Comparison of ENCODE assay signal across 9 mouse cellular contexts in genomic region chr2:24357642-24358041, GRCm38 (mm10). TPM values are rescaled to one million over a fixed set of nuclear protein-coding genes. Genes with fewer than 3 reads are reported as not detected.
DNase-seq lines count a peak whose midpoint lies in the region; ATAC-seq and TF ChIP-seq lines count a peak whose summit lies in the region.
"Had no signal": no experiment of that assay in that cellular context is flagged by ENCODE, and none has a peak within 500 bp of the region (broad histone marks: within the 10 kb centered on the region; RNA-seq: fewer than 3 reads in every experiment).

No protein-coding gene starts in this region.

- H3K4me3 ChIP-seq in liver, adult 2 months (ENCODE audit: insufficient read depth, low read depth, low read length): no peak overlapping the region
- no peak overlapping the region for H3K4me3 ChIP-seq in limb, embryonic 14.5 days (replicated peaks; ENCODE audit: low read length)
- H3K4me3 ChIP-seq: limb, embryonic 15.5 days had no signal

- ATAC-seq in limb, embryonic 14.5 days (ENCODE audit: low FRiP score, low read depth): no peak

- no peak overlapping the region for H3K27ac ChIP-seq in liver, adult 2 months (replicated peaks; ENCODE audit: insufficient read depth, low read depth, low read length)
- H3K27ac ChIP-seq in limb, embryonic 14.5 days (replicated peaks; ENCODE audit: low read depth, low read length): no peak overlapping the region
- H3K27ac ChIP-seq: limb, embryonic 15.5 days had no signal

- no peak overlapping the region for H3K9ac ChIP-seq in liver, adult 2 months (ENCODE audit: low read depth, low read length)
- no peak overlapping the region for H3K9ac ChIP-seq in limb, embryonic 14.5 days (ENCODE audit: low read depth, low read length, severe bottlenecking)
- H3K9ac ChIP-seq: limb, embryonic 15.5 days had no signal

- TF ChIP-seq POLR2A in liver, adult 2 months (IDR thresholded peaks at IDR 0.05; ENCODE audit: extremely low read depth, insufficient read depth, low read length): no peak
- no peak for TF ChIP-seq POLR2A in limb, embryonic 14.5 days (IDR thresholded peaks at IDR 0.05; ENCODE audit: borderline replicate concordance, extremely low read depth, insufficient read depth, insufficient read length)

- 19% methylated on average over 1 of the region's 1 CpGs for WGBS in liver, adult 2 months
- 13% methylated on average over 1 of the region's 1 CpGs for WGBS in limb, embryonic 14.5 days

- H3K27me3 ChIP-seq in liver, adult 2 months (ENCODE audit: control insufficient read depth, insufficient read depth, low read length): no peaks in the 10 kb centered on the region
- H3K27me3 ChIP-seq in limb, embryonic 14.5 days (ENCODE audit: control insufficient read depth, insufficient read depth, low read length): no peaks in the 10 kb centered on the region
- H3K27me3 ChIP-seq: limb, embryonic 15.5 days had no signal

- no peak overlapping the region for H3K4me2 ChIP-seq in limb, embryonic 14.5 days (replicated peaks; ENCODE audit: low read depth, low read length, severe bottlenecking)
- H3K4me2 ChIP-seq: limb, embryonic 15.5 days had no signal

- H3K36me3 ChIP-seq in liver, adult 2 months (ENCODE audit: control insufficient read depth, insufficient read depth, low read length): no peaks in the 10 kb centered on the region
- H3K36me3 ChIP-seq in limb, embryonic 14.5 days (ENCODE audit: control insufficient read depth, insufficient read depth, low read length): no peaks in the 10 kb centered on the region
- H3K36me3 ChIP-seq: limb, embryonic 15.5 days had no signal

- H3K79me2 ChIP-seq in liver, adult 2 months (ENCODE audit: control insufficient read depth, insufficient read depth, low read length): no peaks in the 10 kb centered on the region

- peaks cover 2% of the 10 kb centered on the region; the same call in 1 of the 2 replicates for H3K4me1 ChIP-seq in liver, adult 2 months (ENCODE audit: control insufficient read depth, insufficient read depth, low read length)
- H3K4me1 ChIP-seq in limb, embryonic 14.5 days (ENCODE audit: control insufficient read depth, insufficient read depth, low read length): no peaks in the 10 kb centered on the region
- H3K4me1 ChIP-seq: limb, embryonic 15.5 days had no signal

- peak; percentile 5 to 39 for DNase-seq in frontal cortex, postnatal 36 days (ENCODE audit: low spot score in 2 of 2)
- DNase-seq in frontal cortex, postnatal 10 days (ENCODE audit: low spot score in 2 of 2): no peak
- peak; percentile 30 for DNase-seq in liver, adult 2 months (ENCODE audit: extremely low read depth, low read depth, low spot score)
- no peak for DNase-seq in liver
- DNase-seq in T-cell, adult 2 months (ENCODE audit: low spot score): peak; percentile 45
- peak; percentile 28 for DNase-seq in limb, embryonic 14.5 days (ENCODE audit: low spot score)
- DNase-seq in thymus, postnatal 25 days: peak; percentile 50
- no peak for DNase-seq in urinary bladder, postnatal 4 days (ENCODE audit: low spot score in 2 of 2)

- no peaks in the 10 kb centered on the region for H3K9me3 ChIP-seq in limb, embryonic 14.5 days (ENCODE audit: control insufficient read depth, low read length)
- H3K9me3 ChIP-seq: limb, embryonic 15.5 days had no signal

- no peak for TF ChIP-seq CTCF in liver, adult 2 months (IDR thresholded peaks at IDR 0.05; ENCODE audit: low read depth, low read length)

RNA-seq across cellular contexts. Expression of gene Psd4, which starts 9.7 kb away (rescaled TPM):
- total RNA-seq in liver, adult 2 months (2014; rRNA removed): 1.6 and 3.7 TPM in 2 replicates
- polyA plus RNA-seq in liver, adult 2 months (2012; rRNA removed): 1.5 and 2.1 TPM in 2 replicates
- 3.3 and 3.8 TPM in 2 replicates for polyA plus RNA-seq in limb, embryonic 14.5 days (2012; rRNA removed)
- polyA plus RNA-seq in limb, embryonic 14.5 days (2014; fragmentation: Nextera tagmentation; extraction: Ambion mirVana): 3.9 and 4.5 TPM in 2 replicates

RNA-seq across cellular contexts. Expression of gene Il1rn, which starts 21.0 kb away (rescaled TPM):
- total RNA-seq in liver, adult 2 months (2014; rRNA removed): 10.8 and 13.9 TPM in 2 replicates
- 1.3 and 1.5 TPM in 2 replicates for polyA plus RNA-seq in liver, adult 2 months (2012; rRNA removed)
- 2.8 TPM in 2 replicates for polyA plus RNA-seq in limb, embryonic 14.5 days (2012; rRNA removed)
- polyA plus RNA-seq in limb, embryonic 14.5 days (2014; fragmentation: Nextera tagmentation; extraction: Ambion mirVana): 3.1 and 6.6 TPM in 2 replicates

Comparison
In these comparisons a context has a peak if more than half of its experiments do, and no peak if none do; other contexts are left out.
1. DNase-seq: peak in frontal cortex, postnatal 36 days (2 of 2), liver, adult 2 months (single experiment), T-cell, adult 2 months (single experiment), limb, embryonic 14.5 days (single experiment) and thymus, postnatal 25 days (single experiment); none in frontal cortex, postnatal 10 days (0 of 2), liver (single experiment) and urinary bladder, postnatal 4 days (0 of 2).